9 mouse cellular contexts compared by ENCODE assay signal in genomic region chr1:192076796-192077535, GRCm38 (mm10). TPM values are rescaled to one million over a fixed set of nuclear protein-coding genes. Genes with fewer than 3 reads are reported as not detected.
DNase-seq lines count a peak whose midpoint lies in the region; ATAC-seq and TF ChIP-seq lines count a peak whose summit lies in the region.
"Had no signal": no experiment of that assay in that cellular context is flagged by ENCODE, and none has a peak within 500 bp of the region (broad histone marks: within the 10 kb centered on the region; RNA-seq: fewer than 3 reads in every experiment).

No protein-coding gene starts in this region.

- H3K9ac ChIP-seq in liver, adult 2 months (ENCODE audit: low read depth, low read length): peak overlapping the region; percentile 12; the same call in 1 of the 2 replicates
- H3K9ac ChIP-seq in liver, embryonic 12.5 days: no peak overlapping the region
- no peak overlapping the region for H3K9ac ChIP-seq in lung, postnatal 0 days (replicated peaks; ENCODE audit: low read depth)
- H3K9ac ChIP-seq in forebrain, embryonic 11.5 days (ENCODE audit: low read length): no peak overlapping the region
- H3K9ac ChIP-seq: embryonic facial prominence, embryonic 12.5 days had no signal

- no peak for ATAC-seq in liver, embryonic 12.5 days
- peak; percentile 45 for ATAC-seq in lung, postnatal 0 days
- ATAC-seq in forebrain, embryonic 11.5 days (replicated peaks; ENCODE audit: low FRiP score): no peak

- no peak overlapping the region for H3K4me2 ChIP-seq in liver, embryonic 12.5 days
- no peak overlapping the region for H3K4me2 ChIP-seq in lung, postnatal 0 days (replicated peaks; ENCODE audit: low read depth, low read length)
- H3K4me2 ChIP-seq in forebrain, embryonic 11.5 days (ENCODE audit: low read depth, low read length, severe bottlenecking): no peak overlapping the region
- H3K4me2 ChIP-seq: embryonic facial prominence, embryonic 12.5 days had no signal

- TF ChIP-seq CTCF in liver, adult 2 months (IDR thresholded peaks at IDR 0.05; ENCODE audit: low read depth, low read length): no peak
- no peak for TF ChIP-seq CTCF in lung, postnatal 0 days (IDR thresholded peaks at IDR 0.05)

- no peak overlapping the region for H3K4me3 ChIP-seq in liver, adult 2 months (ENCODE audit: insufficient read depth, low read depth, low read length)
- no peak overlapping the region for H3K4me3 ChIP-seq in liver, embryonic 12.5 days
- no peak overlapping the region for H3K4me3 ChIP-seq in lung, postnatal 0 days (ENCODE audit: low read depth, low read length)
- H3K4me3 ChIP-seq in forebrain, embryonic 11.5 days (ENCODE audit: low read depth, low read length): no peak overlapping the region
- H3K4me3 ChIP-seq: embryonic facial prominence, embryonic 12.5 days had no signal

- H3K27me3 ChIP-seq in liver, adult 2 months (ENCODE audit: control insufficient read depth, insufficient read depth, low read length): no peaks in the 10 kb centered on the region
- H3K27me3 ChIP-seq in liver, embryonic 12.5 days (replicated peaks): no peaks in the 10 kb centered on the region
- no peaks in the 10 kb centered on the region for H3K27me3 ChIP-seq in lung, postnatal 0 days (replicated peaks; ENCODE audit: insufficient read depth, low read length)
- H3K27me3 ChIP-seq in forebrain, embryonic 11.5 days (ENCODE audit: control insufficient read depth, insufficient read depth, low read length): no peaks in the 10 kb centered on the region
- H3K27me3 ChIP-seq: embryonic facial prominence, embryonic 12.5 days had no signal

- peaks cover 39% of the 10 kb centered on the region for H3K4me1 ChIP-seq in liver, adult 2 months (ENCODE audit: control insufficient read depth, insufficient read depth, low read length)
- peaks cover 44% of the 10 kb centered on the region for H3K4me1 ChIP-seq in liver, embryonic 12.5 days
- peaks cover 21% of the 10 kb centered on the region; the same call in 1 of the 2 replicates for H3K4me1 ChIP-seq in lung, postnatal 0 days (ENCODE audit: insufficient read depth, low read depth, low read length)
- no peaks in the 10 kb centered on the region for H3K4me1 ChIP-seq in forebrain, embryonic 11.5 days (replicated peaks; ENCODE audit: control insufficient read depth, insufficient read depth, low read length)

- H3K27ac ChIP-seq in liver, adult 2 months (replicated peaks; ENCODE audit: insufficient read depth, low read depth, low read length): peak overlapping the region; percentile 82
- H3K27ac ChIP-seq in liver, embryonic 12.5 days: no peak overlapping the region
- H3K27ac ChIP-seq in lung, postnatal 0 days (ENCODE audit: low read length): peak overlapping the region; percentile 62; the same call in 1 of the 2 replicates
- no peak overlapping the region for H3K27ac ChIP-seq in forebrain, embryonic 11.5 days (ENCODE audit: low read depth, low read length)
- H3K27ac ChIP-seq: embryonic facial prominence, embryonic 12.5 days had no signal

- no peaks in the 10 kb centered on the region for H3K36me3 ChIP-seq in liver, adult 2 months (ENCODE audit: control insufficient read depth, insufficient read depth, low read length)
- H3K36me3 ChIP-seq in liver, embryonic 12.5 days: peaks cover 17% of the 10 kb centered on the region
- H3K36me3 ChIP-seq in lung, postnatal 0 days (ENCODE audit: insufficient read depth, low read length): 0 out of 2 replicates have a peak, but pooled peaks cover 3% of the 10 kb centered on the region
- no peaks in the 10 kb centered on the region for H3K36me3 ChIP-seq in forebrain, embryonic 11.5 days (ENCODE audit: control insufficient read depth, insufficient read depth, low read length)
- H3K36me3 ChIP-seq: embryonic facial prominence, embryonic 12.5 days had no signal

- H3K79me2 ChIP-seq in liver, adult 2 months (ENCODE audit: control insufficient read depth, insufficient read depth, low read length): peaks cover 20% of the 10 kb centered on the region

- DNase-seq in liver, adult 2 months (ENCODE audit: extremely low read depth, low read depth, low spot score): peak; percentile 89
- peak; percentile 68 for DNase-seq in adrenal gland, postnatal 25 days
- DNase-seq in heart, postnatal 36 days: peak; percentile 62 to 69
- peak; percentile 70 for DNase-seq in lung, postnatal 0 days (ENCODE audit: low spot score)
- DNase-seq in left cerebral cortex, adult 8-10 months (ENCODE audit: low spot score in 2 of 2): no peak
- DNase-seq in cerebellum, postnatal 36 days: no peak
- DNase-seq in forebrain, embryonic 11.5 days (ENCODE audit: low spot score): no peak

- intact Hi-C loops in heart, postnatal 36 days (cut with DNase I): loop anchor here (2.0 kb wide), 1 partner anchor 14 kb away; no protein-coding TSS in a partner anchor

- H3K9me3 ChIP-seq in liver, embryonic 12.5 days (replicated peaks): peaks cover 13% of the 10 kb centered on the region
- peaks cover 3% of the 10 kb centered on the region; the same call in 1 of the 2 replicates for H3K9me3 ChIP-seq in lung, postnatal 0 days (ENCODE audit: low read length)
- no peaks in the 10 kb centered on the region for H3K9me3 ChIP-seq in forebrain, embryonic 11.5 days (ENCODE audit: control insufficient read depth, low read length)
- H3K9me3 ChIP-seq: embryonic facial prominence, embryonic 12.5 days had no signal

- TF ChIP-seq POLR2A in liver, adult 2 months (IDR thresholded peaks at IDR 0.05; ENCODE audit: extremely low read depth, insufficient read depth, low read length): no peak

- 0 out of 2 replicates have a peak, but pooled peaks have one; percentile 64 for TF ChIP-seq EP300 in lung, postnatal 0 days (IDR thresholded peaks at IDR 0.05)

RNA-seq across cellular contexts. Expression of gene Traf5, which starts 15.4 kb away (rescaled TPM):
- 7.3 and 7.5 TPM in 2 replicates for total RNA-seq in liver, adult 2 months (2014; rRNA removed)
- polyA plus RNA-seq in liver, adult 2 months (2012; rRNA removed): 3.3 and 3.5 TPM in 2 replicates
- polyA plus RNA-seq in liver, embryonic 12.5 days (2016; fragmentation: Nextera tagmentation; extraction: Ambion mirVana): 9.9 and 11.2 TPM in 2 replicates
- 6.1 and 6.6 TPM in 2 replicates for total RNA-seq in adrenal gland, postnatal 25 days (2021)
- total RNA-seq in heart, postnatal 36 days (2021): 1 to 10 TPM; 5.2 to 6.8 TPM
- 27.0 and 27.1 TPM in 2 replicates for polyA plus RNA-seq in lung, postnatal 0 days (2015; fragmentation: Nextera tagmentation; extraction: Ambion mirVana)
- total RNA-seq in left cerebral cortex, adult 8-10 months (2022): 1 to 10 TPM; 5.2 to 8.7 (median 6.4) TPM
- polyA plus RNA-seq in forebrain, embryonic 11.5 days (2014; fragmentation: Nextera tagmentation; extraction: Ambion mirVana): 2.8 and 4.4 TPM in 2 replicates

Comparison
In these comparisons a context has a peak if more than half of its experiments do, and no peak if none do; other contexts are left out.
1. H3K27ac ChIP-seq: peak in liver, adult 2 months (single experiment) and lung, postnatal 0 days (single experiment); none in liver, embryonic 12.5 days (single experiment) and forebrain, embryonic 11.5 days (single experiment).
2. DNase-seq: peak in liver, adult 2 months (single experiment), adrenal gland, postnatal 25 days (single experiment), heart, postnatal 36 days (2 of 2) and lung, postnatal 0 days (single experiment); none in left cerebral cortex, adult 8-10 months (0 of 2), cerebellum, postnatal 36 days (0 of 2) and forebrain, embryonic 11.5 days (single experiment).